ENCODE assay signal across 9 mouse cellular contexts in the genomic region with DNA sequence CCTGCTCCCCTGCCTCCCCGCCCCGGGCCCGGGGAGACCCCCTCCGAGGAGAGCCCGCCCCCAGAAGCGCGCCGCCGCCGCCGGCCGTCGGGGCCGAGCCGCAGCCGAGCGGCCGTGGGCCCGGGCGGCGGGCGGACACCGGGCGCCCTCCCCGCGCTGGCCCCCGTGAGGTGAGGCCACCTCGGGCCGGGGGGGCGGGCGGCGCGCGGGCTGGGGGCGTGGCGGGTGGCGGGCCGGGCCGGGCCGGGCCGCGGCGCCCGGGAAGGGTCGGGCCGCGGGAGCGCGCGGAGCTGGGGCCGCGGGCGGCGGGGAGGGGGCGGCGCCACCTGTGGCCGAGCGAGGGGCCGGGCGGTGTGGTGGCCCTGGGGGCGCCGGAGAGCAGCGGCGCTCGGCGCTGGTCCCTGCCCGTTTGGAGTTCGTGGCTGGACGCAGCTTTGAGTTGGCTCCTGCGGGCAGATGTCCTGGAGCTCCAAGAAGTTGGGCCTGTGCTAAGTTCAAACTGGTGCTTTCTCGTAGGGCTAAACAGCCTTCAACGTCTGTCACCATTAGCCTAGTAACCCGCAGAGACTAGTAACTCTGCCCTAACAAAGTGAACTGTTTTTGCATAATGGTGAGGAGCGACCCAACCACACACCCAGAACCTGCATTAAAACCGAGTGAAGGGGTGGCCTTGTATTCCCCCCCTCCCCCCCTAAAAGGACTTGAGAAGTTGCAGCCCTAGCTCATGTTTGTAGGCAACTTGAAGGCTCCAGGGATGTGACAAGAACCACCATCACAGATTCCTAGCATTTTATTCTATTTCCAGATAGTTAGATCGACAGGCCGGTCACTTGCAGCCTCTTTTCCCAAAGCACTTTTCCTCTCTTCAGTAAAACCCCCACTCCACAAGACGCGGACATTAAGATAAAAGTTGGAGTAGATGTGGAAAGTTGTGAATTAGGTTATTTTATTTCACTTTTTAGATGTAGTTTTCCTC. TPM values are rescaled to one million over a fixed set of nuclear protein-coding genes. Genes with fewer than 3 reads are reported as not detected.
A peak's percentile ranks its signal among the peaks of the same experiment; 100 is the strongest.
DNase-seq lines count a peak whose midpoint lies in the region; ATAC-seq and TF ChIP-seq lines count a peak whose summit lies in the region.
"Had no signal": no experiment of that assay in that cellular context is flagged by ENCODE, and none has a peak within 500 bp of the region (broad histone marks: within the 10 kb centered on the region; RNA-seq: fewer than 3 reads in every experiment).

No protein-coding gene starts in this region.

- H3K27ac ChIP-seq in forebrain, embryonic 11.5 days (ENCODE audit: low read depth, low read length) = peak overlapping the region; percentile 84
- H3K27ac ChIP-seq in layer of hippocampus, adult 2 months = peak overlapping the region; percentile 93
- peak overlapping the region; percentile 97 for H3K27ac ChIP-seq in lung, postnatal 0 days (ENCODE audit: low read length)

- H3K27me3 ChIP-seq in forebrain, embryonic 11.5 days (ENCODE audit: control insufficient read depth, insufficient read depth, low read length) = no peaks in the 10 kb centered on the region
- H3K27me3 ChIP-seq in lung, postnatal 0 days (replicated peaks; ENCODE audit: insufficient read depth, low read length) = no peaks in the 10 kb centered on the region

- peak overlapping the region; percentile 80 for H3K4me2 ChIP-seq in forebrain, embryonic 11.5 days (ENCODE audit: low read depth, low read length, severe bottlenecking)
- peak overlapping the region; percentile 72 for H3K4me2 ChIP-seq in lung, postnatal 0 days (replicated peaks; ENCODE audit: low read depth, low read length)

- H3K4me3 ChIP-seq in forebrain, embryonic 11.5 days (ENCODE audit: low read depth, low read length) = peak overlapping the region; percentile 71
- H3K4me3 ChIP-seq in layer of hippocampus, adult 2 months = peak overlapping the region; percentile 85
- H3K4me3 ChIP-seq in lung, postnatal 0 days (ENCODE audit: low read depth, low read length) = peak overlapping the region; percentile 66

- intact Hi-C loops in heart, postnatal 36 days (cut with DNase I) = no loop called here

- TF ChIP-seq CTCF in layer of hippocampus, adult 2 months (conservative IDR thresholded peaks at IDR 0.05) = peak; percentile 36
- TF ChIP-seq CTCF in lung, postnatal 0 days (IDR thresholded peaks at IDR 0.05) = peak; percentile 47

- ATAC-seq in forebrain, embryonic 11.5 days (replicated peaks; ENCODE audit: low FRiP score) = peak; percentile 78
- ATAC-seq in lung, postnatal 0 days = peak; percentile 82

- H3K36me3 ChIP-seq in forebrain, embryonic 11.5 days (ENCODE audit: control insufficient read depth, insufficient read depth, low read length) = no peaks in the 10 kb centered on the region
- no peaks in the 10 kb centered on the region for H3K36me3 ChIP-seq in lung, postnatal 0 days (ENCODE audit: insufficient read depth, low read length)

- no peak for TF ChIP-seq EP300 in lung, postnatal 0 days (IDR thresholded peaks at IDR 0.05)

- DNase-seq in ES-CJ7 (ENCODE audit: low read depth, low spot score) = peak; percentile 66
- DNase-seq in c-Kit-positive CD71-positive TER-119-negative erythroid progenitor cells, embryonic 14.5 days (ENCODE audit: low read depth) = peak; percentile 28
- DNase-seq in forebrain, embryonic 11.5 days (ENCODE audit: low spot score) = peak; percentile 89
- peak; percentile 70 to 80 for DNase-seq in heart, postnatal 36 days
- DNase-seq in layer of hippocampus, adult 2 months (ENCODE audit: low spot score in 2 of 2) = peak; percentile 10 to 40
- DNase-seq in lung, postnatal 0 days (ENCODE audit: low spot score) = peak; percentile 78
- DNase-seq in ovary, postnatal 10 days (ENCODE audit: low spot score) = peak; percentile 42
- DNase-seq in thymus, postnatal 14 days = peak; percentile 71

- 0 out of 2 replicates have a peak, but pooled peaks cover 1% of the 10 kb centered on the region for H3K4me1 ChIP-seq in forebrain, embryonic 11.5 days (replicated peaks; ENCODE audit: control insufficient read depth, insufficient read depth, low read length)
- no peaks in the 10 kb centered on the region for H3K4me1 ChIP-seq in lung, postnatal 0 days (ENCODE audit: insufficient read depth, low read depth, low read length)

- H3K9me3 ChIP-seq in forebrain, embryonic 11.5 days (ENCODE audit: control insufficient read depth, low read length) = no peaks in the 10 kb centered on the region
- no peaks in the 10 kb centered on the region for H3K9me3 ChIP-seq in lung, postnatal 0 days (ENCODE audit: low read length)

- H3K9ac ChIP-seq in forebrain, embryonic 11.5 days (ENCODE audit: low read length) = peak overlapping the region; percentile 86
- peak overlapping the region; percentile 90 for H3K9ac ChIP-seq in lung, postnatal 0 days (replicated peaks; ENCODE audit: low read depth)

- 2% methylated on average over 24 of the region's 79 CpGs for WGBS in forebrain, embryonic 11.5 days
- WGBS in lung, postnatal 0 days = under 1% methylated on average over 13 of the region's 79 CpGs

RNA-seq across cellular contexts. Expression of gene R3hdm2, which starts 0.9 kb away (rescaled TPM):
- polyA plus RNA-seq in forebrain, embryonic 11.5 days (2014; fragmentation: Nextera tagmentation; extraction: Ambion mirVana) = 34.7 and 44.6 TPM in 2 replicates
- 100 to 1,000 TPM; 150 to 169 TPM for total RNA-seq in heart, postnatal 36 days (2021)
- total RNA-seq in layer of hippocampus, adult 2 months (2021) = 100 to 1,000 TPM; 153 to 170 TPM
- polyA plus RNA-seq in lung, postnatal 0 days (2015; fragmentation: Nextera tagmentation; extraction: Ambion mirVana) = 21.1 and 23.9 TPM in 2 replicates

RNA-seq across cellular contexts. Expression of gene Inhbc, which starts 10.8 kb away (rescaled TPM):
- polyA plus RNA-seq in forebrain, embryonic 11.5 days (2014; fragmentation: Nextera tagmentation; extraction: Ambion mirVana) = not detected in 2 replicates
- not detected for total RNA-seq in heart, postnatal 36 days (2021)
- total RNA-seq in layer of hippocampus, adult 2 months (2021) = not detected
- not detected in 2 replicates for polyA plus RNA-seq in lung, postnatal 0 days (2015; fragmentation: Nextera tagmentation; extraction: Ambion mirVana)
- polyA plus RNA-seq: gonadal fat pad, adult 2 months had no signal

RNA-seq across cellular contexts. Expression of gene Inhbe, which starts 26.8 kb away (rescaled TPM):
- 0.05 and 0.07 TPM in 2 replicates for polyA plus RNA-seq in forebrain, embryonic 11.5 days (2014; fragmentation: Nextera tagmentation; extraction: Ambion mirVana)
- not detected for total RNA-seq in heart, postnatal 36 days (2021)
- total RNA-seq in layer of hippocampus, adult 2 months (2021) = not detected
- polyA plus RNA-seq in lung, postnatal 0 days (2015; fragmentation: Nextera tagmentation; extraction: Ambion mirVana) = not detected in 2 replicates

RNA-seq across cellular contexts. Expression of gene Gli1, which starts 39.3 kb away (rescaled TPM):
- polyA plus RNA-seq in forebrain, embryonic 11.5 days (2014; fragmentation: Nextera tagmentation; extraction: Ambion mirVana) = 6.1 and 6.5 TPM in 2 replicates
- 1 to 10 TPM; 1.0 to 2.6 TPM for total RNA-seq in heart, postnatal 36 days (2021)
- total RNA-seq in layer of hippocampus, adult 2 months (2021) = 1 to 10 TPM; 2.5 to 3.1 TPM
- polyA plus RNA-seq in lung, postnatal 0 days (2015; fragmentation: Nextera tagmentation; extraction: Ambion mirVana) = 4.2 and 5.2 TPM in 2 replicates

RNA-seq across cellular contexts. Expression of gene Arhgap9, which starts 59.3 kb away (rescaled TPM):
- 0.88 and 1.7 TPM in 2 replicates for polyA plus RNA-seq in forebrain, embryonic 11.5 days (2014; fragmentation: Nextera tagmentation; extraction: Ambion mirVana)
- total RNA-seq in heart, postnatal 36 days (2021) = 1 to 10 TPM; 3.1 to 3.6 TPM
- total RNA-seq in layer of hippocampus, adult 2 months (2021) = under 1 TPM; 0.56 to 0.79 TPM
- polyA plus RNA-seq in lung, postnatal 0 days (2015; fragmentation: Nextera tagmentation; extraction: Ambion mirVana) = 8.5 TPM in 2 replicates

Comparison
In these comparisons a context has a peak if more than half of its experiments do, and no peak if none do; other contexts are left out.
1. Peak in every context shown above with its lines: DNase-seq, ATAC-seq, H3K4me3 ChIP-seq and H3K27ac ChIP-seq.
2. DNase-seq: peak in every context shown above with its lines; median percentile 89 in forebrain, embryonic 11.5 days; 78 in lung, postnatal 0 days; 75 in heart, postnatal 36 days; 71 in thymus, postnatal 14 days; 66 in ES-CJ7; 42 in ovary, postnatal 10 days; 28 in c-Kit-positive CD71-positive TER-119-negative erythroid progenitor cells, embryonic 14.5 days; 25 in layer of hippocampus, adult 2 months.